Mouse (Mus musculus) cerebellum, adult 2 months (tissue): ENCODE measurements around the gene Letmd1.

Source experiments
- CTCF ChIP-seq: fragments of 200-500 bp; IDR thresholded peaks from 2 replicates; pipeline ENCODE4 v1.5.1; 2011; ENCODE audit warnings: low read depth, mild to moderate bottlenecking, control low read depth, low read length, moderate library complexity, borderline replicate concordance; ENCODE audit not compliant: insufficient read depth
- POLR2A ChIP-seq: fragments of 200-500 bp; IDR thresholded peaks from 2 replicates; pipeline ENCODE4 v1.6.1; 2011; ENCODE audit warnings: low read length, control low read depth, borderline replicate concordance; ENCODE audit not compliant: insufficient read depth

- TF ChIP-seq CTCF (no peak), POLR2A (no peak)
Measured at GRCm38 (mm10) chr15:100436518-100436917, 32.3 kb upstream of the Letmd1 start.
